Mouse (Mus musculus) liver, embryonic 14.5 days (tissue): Measurements from ENCODE around the gene Cd86. TPM values are rescaled to one million over a fixed set of nuclear protein-coding genes. Genes with fewer than 3 reads are reported as not detected.
A peak's percentile ranks its signal among the peaks of the same experiment; 100 is the strongest.

Experiments
- ATAC-seq: fragments of 200-750 bp; cut with Nextera tagmentation; 2 replicates; pipeline ENCODE4 v1.8.0; 2017; ENCODE audit warnings: moderate number of reproducible peaks, mild to moderate bottlenecking, moderate library complexity; ENCODE audit not compliant: insufficient read depth
- DNase-seq, 3 experiments: peaks; one replicate each; pipeline ENCODE4 v3.0.0-alpha.2; 2012 to 2013; ENCODE audit warnings: low read depth in 3 of 3, low spot score in 3 of 3
- H3K27ac ChIP-seq: fragments of 300-500 bp; sonication (generic); 2 replicates; pipeline ENCODE4 v1.5.1; 2014; ENCODE audit warnings: moderate library complexity, mild to moderate bottlenecking, control low read depth, inconsistent platforms
- H3K27me3 ChIP-seq: fragments of 300-500 bp; sonication (generic); 2 replicates; pipeline ENCODE4 v1.6.1; 2014; ENCODE audit warnings: mild to moderate bottlenecking, low read length, moderate library complexity; ENCODE audit not compliant: control insufficient read depth, insufficient read depth
- H3K36me3 ChIP-seq: fragments of 300-500 bp; sonication (generic); replicated peaks from 2 replicates; pipeline ENCODE4 v1.6.1; 2014; ENCODE audit warnings: low read depth; ENCODE audit not compliant: control insufficient read depth, insufficient read depth
- H3K4me1 ChIP-seq, 2 experiments: fragments of 200-500 bp in 1 of 2; fragments of 300-500 bp in 1 of 2; sonication (generic) in 1 of 2; replicated peaks; 2 replicates each; pipeline ENCODE4 v1.6.1; 2012 to 2014; ENCODE audit warnings: antibody characterized with exemption in 1 of 2, inconsistent platforms in 1 of 2, low read length in 1 of 2; ENCODE audit not compliant: control insufficient read depth in 2 of 2, insufficient read depth in 2 of 2
- H3K4me2 ChIP-seq: fragments of 300-500 bp; sonication (generic); 2 replicates; pipeline ENCODE4 v1.6.1; 2014; ENCODE audit warnings: low read depth, mild to moderate bottlenecking, control low read depth, moderate library complexity
- H3K4me3 ChIP-seq, 2 experiments: fragments of 200-500 bp in 1 of 2; fragments of 300-500 bp in 1 of 2; sonication (generic) in 1 of 2; 2 replicates each; pipeline ENCODE4 v1.5.1; 2012 to 2014; ENCODE audit warnings: low read depth in 2 of 2, low read length in 2 of 2, mild to moderate bottlenecking in 2 of 2, control low read depth in 1 of 2, inconsistent platforms in 1 of 2, moderate library complexity in 1 of 2; ENCODE audit not compliant: insufficient read depth in 1 of 2
- H3K9ac ChIP-seq: fragments of 300-500 bp; sonication (generic); replicated peaks from 2 replicates; pipeline ENCODE4 v1.6.1; 2014; ENCODE audit warnings: mild to moderate bottlenecking, control low read depth, moderate library complexity
- H3K9me3 ChIP-seq: fragments of 300-500 bp; sonication (generic); 2 replicates; pipeline ENCODE4 v1.6.1; 2016; ENCODE audit warnings: low read length, mixed read lengths; ENCODE audit not compliant: control insufficient read depth
- CTCF ChIP-seq: IDR thresholded peaks from 2 replicates; pipeline ENCODE4 v1.5.1; 2016; ENCODE audit warnings: antibody characterized with exemption, low read depth, control low read depth
- EP300 ChIP-seq: IDR thresholded peaks from 2 replicates; pipeline ENCODE4 v1.6.1; 2016; ENCODE audit warnings: antibody characterized with exemption, low read depth
- WGBS: fragments of 180-500 bp; shearing (Covaris S2); extraction: QIAGEN DNeasy Blood & Tissue Kit; methylation state at CpG from one replicate; pipeline ENCODE4 v1.1.7; 2014; ENCODE audit not compliant: insufficient replicate concordance; 5-methylcytosine and 5-hydroxymethylcytosine counted together
- polyA plus RNA-seq, 2 experiments: library from polyadenylated mRNA; depleted of rRNA in 1 of 2; stranded (reverse) in 1 of 2; unstranded in 1 of 2; fragments of >200 nt; fragmentation: Nextera tagmentation in 1 of 2; extraction: Ambion mirVana in 1 of 2; gene quantifications; 2 replicates each; pipeline versions ENCODE4 v1.2.1 to v1.2.3; 2012 to 2014

Gene Cd86
- polyA plus RNA-seq, 2 experiments, result 4.8 to 7.7 TPM

DNA sequence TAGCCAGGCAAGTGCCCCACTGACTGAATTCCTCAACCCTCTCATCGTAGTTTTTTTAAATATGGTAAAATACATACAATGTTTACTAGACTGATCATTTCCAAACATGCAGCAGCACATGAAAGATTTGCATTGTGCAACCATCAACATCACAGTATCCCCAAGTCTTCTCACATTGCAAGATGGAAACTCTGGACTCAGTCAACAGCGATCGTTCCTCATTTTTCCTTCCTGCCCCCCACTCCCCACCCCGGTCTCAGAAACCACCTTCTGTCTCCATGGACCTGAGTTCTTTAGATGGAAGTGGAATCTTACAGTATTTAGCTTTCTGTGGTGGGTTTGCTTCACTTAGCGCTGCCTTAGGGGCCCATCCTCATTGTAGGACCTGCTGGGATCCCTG is 34.3 kb downstream of the Cd86 start:
- DNase-seq (no peak), ATAC-seq (no peak)
- TF ChIP-seq CTCF, result no peak
- no peak for TF ChIP-seq EP300
- Histone ChIP-seq H3K36me3 (no peaks in the 10 kb centered on the region), H3K27ac (no peak overlapping the region), H3K4me3 (no peak overlapping the region), H3K4me2 (no peak overlapping the region), H3K27me3 (no peaks in the 10 kb centered on the region), H3K9ac (no peak overlapping the region), H3K9me3 (no peaks in the 10 kb centered on the region), H3K4me1 (peaks cover 0 to 6% of the 10 kb centered on the region in 2 experiments; a peak in 1 of 4 replicates)
- 61% methylated on average over 5 of the region's 5 CpGs for WGBS

DNA sequence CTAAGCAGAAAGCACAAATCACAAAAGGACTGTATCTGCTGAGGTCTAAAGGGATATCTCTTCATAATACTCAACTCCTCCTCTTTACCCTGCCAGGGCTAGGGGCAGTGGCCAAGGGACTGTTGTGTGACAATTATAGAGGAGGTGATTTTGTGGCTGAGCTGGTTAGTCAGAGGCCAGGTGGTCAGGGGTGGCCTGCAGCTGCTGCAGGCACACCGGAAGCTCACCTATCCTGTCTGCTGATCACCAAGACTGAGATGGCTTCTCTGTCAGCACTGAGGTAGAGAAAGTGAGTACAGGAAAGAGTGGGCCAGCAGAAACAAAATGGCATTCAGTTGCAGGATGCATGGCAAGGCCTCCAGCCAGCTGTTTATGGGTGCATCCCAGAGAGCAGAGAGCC is 38.1 kb downstream of the Cd86 start:
- H3K4me1 ChIP-seq, result peaks cover 0 to 6% of the 10 kb centered on the region in 2 experiments; a peak in 1 of 4 replicates
- no peak overlapping the region for H3K27ac ChIP-seq
- H3K4me2 ChIP-seq, result no peak overlapping the region
- ATAC-seq, result no peak
- DNase-seq, result no peak
- TF ChIP-seq EP300 (no peak), CTCF (no peak)
- H3K27me3 ChIP-seq, result no peaks in the 10 kb centered on the region
- H3K9ac ChIP-seq, result no peak overlapping the region
- H3K9me3 ChIP-seq, result no peaks in the 10 kb centered on the region
- no peaks in the 10 kb centered on the region for H3K36me3 ChIP-seq
- no peak overlapping the region for H3K4me3 ChIP-seq
- WGBS, result 67% methylated on average over 1 of the region's 1 CpGs

DNA sequence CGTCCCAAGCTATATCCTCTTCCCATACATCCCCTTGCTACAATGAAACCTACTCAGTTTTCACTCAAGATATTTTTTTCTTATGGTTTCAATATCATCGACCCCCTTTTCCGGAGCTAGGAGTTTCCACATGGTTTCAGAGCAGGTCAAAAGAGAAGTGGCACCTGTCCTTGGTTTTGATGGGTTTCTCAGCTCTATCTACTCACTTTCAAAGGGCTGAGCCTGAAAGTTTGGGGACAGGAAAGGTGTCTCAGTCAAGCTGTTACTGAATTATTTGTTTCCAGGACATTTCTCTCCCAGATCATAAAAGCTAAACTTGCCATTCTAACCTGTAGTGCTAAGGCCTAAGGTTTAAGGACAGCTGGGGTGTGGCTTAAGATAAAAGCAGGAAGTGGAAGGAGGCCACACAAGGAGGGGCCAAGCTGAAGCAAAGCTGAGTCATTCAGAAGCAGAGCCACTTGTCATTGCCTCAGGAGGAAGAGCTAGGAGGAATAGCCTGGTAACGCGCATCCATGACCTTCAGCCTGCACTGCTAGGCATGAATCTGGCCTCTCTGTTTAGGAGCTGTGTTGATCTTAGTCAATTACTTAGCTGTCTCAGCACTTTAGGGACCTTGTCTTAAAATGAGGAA is 39.2 kb downstream of the Cd86 start:
- Histone ChIP-seq H3K9me3 (no peaks in the 10 kb centered on the region), H3K4me2 (no peak overlapping the region), H3K4me1 (peaks cover 0 to 6% of the 10 kb centered on the region in 2 experiments; a peak in 1 of 4 replicates), H3K36me3 (no peaks in the 10 kb centered on the region), H3K27me3 (no peaks in the 10 kb centered on the region), H3K27ac (no peak overlapping the region), H3K4me3 (no peak overlapping the region), H3K9ac (no peak overlapping the region)
- DNase-seq (peak in 2 of 3 experiments; percentile 11 to 30), ATAC-seq (0 out of 2 replicates have a peak, but pooled peaks have one; percentile 33)
- WGBS, result 50% methylated on average over 5 of the region's 5 CpGs
- no peak for TF ChIP-seq CTCF
- no peak for TF ChIP-seq EP300

DNA sequence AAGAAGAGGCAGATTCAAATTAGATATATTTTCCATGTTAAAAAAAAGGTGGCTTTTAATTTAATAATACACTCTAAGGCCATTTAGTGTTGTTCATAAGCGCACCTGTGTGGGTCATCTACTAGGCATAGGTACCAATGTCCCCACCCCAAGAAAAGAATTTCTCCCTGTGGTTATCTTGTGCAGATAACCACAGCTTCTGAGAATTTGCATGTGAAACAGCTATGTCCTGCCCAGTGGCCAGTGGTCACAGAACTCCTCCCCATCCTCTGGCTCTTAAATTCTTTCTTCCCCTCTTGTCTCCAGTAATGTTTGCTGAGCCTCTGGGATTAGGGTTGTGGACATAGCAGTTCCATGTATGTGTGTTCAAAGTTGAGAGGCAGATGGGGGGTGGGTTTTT is 40.0 kb downstream of the Cd86 start:
- no peak for TF ChIP-seq CTCF
- no peak for TF ChIP-seq EP300
- no peaks in the 10 kb centered on the region for H3K36me3 ChIP-seq
- H3K9ac ChIP-seq, result no peak overlapping the region
- H3K9me3 ChIP-seq, result no peaks in the 10 kb centered on the region
- H3K4me1 ChIP-seq, result peaks cover 0 to 6% of the 10 kb centered on the region in 2 experiments; a peak in 1 of 4 replicates
- DNase-seq, result no peak
- WGBS, result 53% methylated on average over 1 of the region's 1 CpGs
- H3K4me3 ChIP-seq, result no peak overlapping the region
- no peak overlapping the region for H3K4me2 ChIP-seq
- ATAC-seq, result no peak
- H3K27me3 ChIP-seq, result no peaks in the 10 kb centered on the region
- H3K27ac ChIP-seq, result no peak overlapping the region

DNA sequence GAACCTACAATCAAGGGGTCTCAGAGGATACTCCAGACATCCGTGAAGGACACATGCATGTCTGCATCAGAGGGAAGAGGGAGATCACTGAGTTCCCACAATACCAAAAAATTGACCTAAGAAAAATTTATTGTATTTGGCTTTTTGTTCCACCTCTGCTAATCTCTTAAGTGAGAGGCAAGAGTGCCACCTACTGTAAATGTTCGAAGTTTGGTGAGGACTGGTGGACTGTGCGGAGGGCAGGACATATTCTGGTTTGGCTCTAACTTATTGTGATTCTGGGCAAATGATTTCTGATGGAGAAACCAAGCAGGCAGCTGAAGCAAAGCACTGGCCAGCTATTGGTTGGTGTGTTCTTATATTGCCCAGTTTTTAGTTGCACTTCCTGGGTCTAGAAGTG is 43.6 kb downstream of the Cd86 start:
- H3K36me3 ChIP-seq, result no peaks in the 10 kb centered on the region
- DNase-seq, result no peak
- H3K4me3 ChIP-seq, result no peak overlapping the region
- no peaks in the 10 kb centered on the region for H3K9me3 ChIP-seq
- H3K4me2 ChIP-seq, result no peak overlapping the region
- no peak overlapping the region for H3K27ac ChIP-seq
- H3K9ac ChIP-seq, result no peak overlapping the region
- H3K4me1 ChIP-seq, result peaks cover 0 to 6% of the 10 kb centered on the region in 2 experiments; a peak in 1 of 4 replicates
- H3K27me3 ChIP-seq, result no peaks in the 10 kb centered on the region
- no peak for ATAC-seq
- TF ChIP-seq CTCF (no peak), EP300 (no peak)
- 53% methylated on average over 3 of the region's 3 CpGs for WGBS
